Mouse (Mus musculus) left cerebral cortex, postnatal 14 days (tissue): ENCODE measurements at regions not wholly inside any gene's neighbourhood (a gene's known extent, or its start where the extent isn't known, plus 50 kb on each side); places are given as distances from the start of the nearest gene placed in this dataset.
"Not testable (repeated sequence)": the region's sequence is repeated elsewhere in the genome, so short reads cannot be mapped to it uniquely, and the experiment has no call there.

Experiments used
- DNase-seq, 2 experiments: peaks; one replicate each; pipeline ENCODE4 v3.0.0; 2021 to 2022; ENCODE audit warnings: low spot score in 2 of 2, mixed read lengths in 1 of 2
- intact Hi-C: fragments of 180-260 bp; cut with DNase I; formaldehyde crosslinking; loops from one replicate; pipeline ENCODE4 v1.15.1; 2025

DNA sequence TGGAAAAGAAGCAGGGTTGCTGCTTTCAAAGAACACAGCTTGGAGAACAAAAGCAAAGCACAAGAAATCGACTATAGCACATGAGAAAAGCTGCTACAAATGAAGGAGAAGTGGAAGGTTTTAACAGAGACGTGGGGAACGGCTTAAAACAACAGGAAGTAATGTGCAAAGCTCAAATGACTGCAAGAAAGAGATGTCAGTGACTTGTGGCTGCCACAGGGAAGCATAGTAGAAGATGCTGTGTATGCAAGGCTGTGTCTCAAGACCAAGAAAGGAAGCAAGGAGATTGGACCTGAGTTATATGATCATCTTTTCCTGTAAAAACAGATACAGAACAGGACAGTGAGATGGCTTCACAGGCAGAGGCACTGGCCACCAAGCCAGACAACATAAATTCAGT is 154.6 kb upstream of the Supt20 start:
- no peak for DNase-seq
- intact Hi-C loops: no loop called here

- no peak for DNase-seq
- intact Hi-C loops: no loop called here
These were observed 152.0 kb upstream of the Supt20 start for GRCm38 (mm10) chr3:54540540-54541080.

GRCm38 (mm10) chr3:54541389-54541788 is 151.2 kb upstream of the Supt20 start:
- no peak for DNase-seq
- intact Hi-C loops: no loop called here

DNA sequence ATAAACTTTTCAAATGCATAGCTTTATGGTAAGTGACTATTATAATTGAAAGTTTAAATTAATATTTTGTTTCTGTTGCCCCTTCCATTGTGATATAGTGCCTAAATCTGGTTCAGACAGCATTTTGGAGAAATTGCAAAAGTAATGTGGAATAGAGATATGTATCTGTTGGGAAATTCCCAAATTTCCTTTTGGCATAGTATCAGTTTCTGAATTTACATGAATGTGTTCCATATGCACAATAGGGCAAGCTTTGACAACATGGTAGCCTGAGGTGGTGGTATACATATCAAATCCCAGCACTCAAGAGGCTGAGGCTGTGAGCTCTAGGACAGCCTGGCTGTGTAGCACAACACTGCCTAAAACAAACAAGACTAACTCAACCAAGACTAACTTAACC is 147.2 kb upstream of the Supt20 start:
- DNase-seq: no peak
- intact Hi-C loops: no loop called here

DNA sequence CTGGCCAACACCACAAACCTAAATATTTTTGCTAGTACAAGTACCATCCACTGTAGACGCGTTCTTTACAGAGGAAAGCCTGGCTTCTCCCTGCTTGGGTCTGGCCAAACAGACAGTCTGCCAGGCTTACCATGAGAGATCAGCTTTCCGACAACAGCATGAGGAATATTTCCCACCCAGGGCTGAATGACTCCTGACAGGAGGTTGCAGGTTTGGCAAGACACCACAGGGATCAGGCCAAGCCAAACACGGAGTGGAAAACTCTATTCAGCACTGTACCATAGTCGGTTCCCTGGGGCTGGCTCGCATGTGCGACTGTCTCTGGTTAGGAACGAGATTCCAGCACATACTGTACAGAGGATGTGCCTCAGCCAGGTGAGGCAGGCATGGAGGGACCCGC is 140.7 kb upstream of the Supt20 start:
- intact Hi-C loops: no loop called here
- no peak for DNase-seq

DNA sequence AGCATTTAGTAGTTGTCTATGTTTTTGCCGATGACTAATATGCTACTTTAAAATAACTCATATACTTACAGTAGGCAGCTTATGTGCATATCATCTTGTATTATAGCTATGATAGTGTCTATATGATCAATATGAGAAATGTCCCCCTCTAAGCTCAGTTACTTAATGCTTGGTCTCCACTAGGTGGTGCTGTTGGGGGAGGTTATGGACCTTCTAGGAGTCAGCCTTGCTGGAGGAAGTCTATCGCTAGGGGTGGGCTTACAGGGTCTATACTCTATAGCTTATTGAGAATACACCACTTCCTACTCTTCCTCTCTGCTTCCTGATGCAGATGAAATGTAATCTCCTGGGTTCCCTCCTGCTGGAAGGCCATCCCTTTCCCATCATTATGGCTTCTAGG is 136.7 kb upstream of the Supt20 start:
- no peak for DNase-seq
- intact Hi-C loops: no loop called here

- no peak for DNase-seq
- intact Hi-C loops: no loop called here
These were observed 133.6 kb upstream of the Supt20 start for GRCm38 (mm10) chr3:54559053-54559452.

- intact Hi-C loops: no loop called here
- no peak for DNase-seq
These were observed 133.1 kb upstream of the Supt20 start for GRCm38 (mm10) chr3:54559527-54559926.

GRCm38 (mm10) chr3:54560056-54560922 is 132.3 kb upstream of the Supt20 start:
- intact Hi-C loops: no loop called here
- no peak for DNase-seq

GRCm38 (mm10) chr3:54567329-54567728 is 125.3 kb upstream of the Supt20 start:
- intact Hi-C loops: no loop called here
- DNase-seq: no peak

GRCm38 (mm10) chr3:54568096-54568495 is 124.5 kb upstream of the Supt20 start:
- intact Hi-C loops: no loop called here
- no peak for DNase-seq

DNA sequence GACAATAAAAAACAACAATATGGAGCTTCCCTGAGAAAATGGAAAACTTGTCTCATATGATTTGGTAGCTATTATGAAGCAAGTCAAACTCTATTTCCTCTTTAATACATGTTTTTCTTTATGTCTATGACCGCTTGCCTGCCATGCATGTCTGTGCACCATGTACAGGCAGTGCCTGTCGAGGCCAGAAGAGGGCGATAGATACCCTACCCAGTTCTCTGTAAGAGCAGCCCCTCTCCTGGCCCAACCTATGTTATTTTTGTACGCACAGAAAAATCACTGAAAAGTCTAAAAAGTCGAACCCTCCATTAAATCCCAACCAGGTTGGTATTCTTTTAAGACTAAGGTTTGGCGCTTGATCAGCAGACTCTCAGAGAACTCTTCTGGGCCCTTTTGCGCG is 122.1 kb upstream of the Supt20 start:
- DNase-seq: no peak
- intact Hi-C loops: no loop called here

DNA sequence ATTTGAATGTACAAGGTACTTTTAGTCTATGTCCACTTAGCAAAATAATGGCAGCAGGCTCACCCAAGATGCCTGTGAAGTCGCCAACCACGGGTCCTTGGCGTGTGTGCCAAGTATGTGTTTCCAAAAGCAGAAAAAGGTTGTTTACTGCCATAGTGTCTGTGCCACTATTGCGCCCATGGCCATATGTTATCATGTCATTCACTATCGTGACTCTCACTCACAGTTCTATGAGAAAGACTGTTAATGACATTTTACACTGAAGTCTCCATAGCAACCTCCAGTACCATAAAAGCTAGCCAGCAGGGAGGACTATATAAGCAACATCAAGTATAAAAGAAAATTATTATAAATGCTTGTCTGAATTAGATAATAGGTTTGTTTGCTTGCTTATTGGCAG is 114.8 kb upstream of the Supt20 start:
- DNase-seq: no peak
- intact Hi-C loops: no loop called here

- no peak for DNase-seq
- intact Hi-C loops: no loop called here
These were observed 113.2 kb upstream of the Supt20 start for GRCm38 (mm10) chr3:54579425-54579824.

DNA sequence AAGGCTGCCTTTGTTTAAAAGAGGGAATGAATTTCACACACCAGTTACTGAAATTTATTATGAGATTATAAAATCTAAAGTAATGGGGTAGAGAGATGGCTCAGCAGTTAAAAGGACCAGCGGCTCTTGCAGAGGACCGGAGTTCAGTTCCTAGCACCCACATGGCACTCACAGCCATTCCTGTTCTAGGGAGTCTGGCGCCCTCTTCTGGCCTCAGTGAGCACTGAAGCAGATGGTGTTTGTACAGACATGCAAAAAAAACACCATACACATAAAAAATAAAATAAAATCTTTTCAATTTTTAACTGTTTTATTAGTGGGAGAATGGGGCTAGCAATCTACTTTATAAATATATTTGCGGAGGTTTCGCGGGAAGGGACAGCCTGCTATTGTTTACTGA is 112.3 kb upstream of the Supt20 start:
- intact Hi-C loops: no loop called here
- no peak for DNase-seq

- intact Hi-C loops, DNase-seq: not testable (repeated sequence)
These were observed 106.8 kb upstream of the Supt20 start for GRCm38 (mm10) chr3:54585781-54586180.

- DNase-seq: peak; percentile 17 to 23
- intact Hi-C loops: no loop called here
These were observed 105.2 kb upstream of the Supt20 start for GRCm38 (mm10) chr3:54587127-54587995.

DNA sequence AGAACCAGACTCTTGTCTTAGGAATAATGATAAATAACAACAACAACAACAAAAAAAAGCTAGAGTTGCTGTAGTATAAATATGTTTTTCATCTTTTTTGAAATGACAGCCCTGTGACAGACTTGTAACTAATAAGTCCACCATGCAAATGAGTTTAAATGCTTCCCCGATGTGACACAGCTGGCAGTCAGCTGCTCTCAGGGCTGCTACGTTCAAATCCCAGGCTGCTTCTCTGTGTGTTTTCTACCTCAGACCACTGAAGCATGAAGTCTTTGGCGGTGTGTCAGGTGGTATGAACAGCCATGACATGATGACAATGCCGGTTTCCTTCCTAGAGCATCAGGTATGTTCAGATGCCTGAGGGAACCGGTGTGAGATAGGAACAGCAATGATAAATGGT is 104.4 kb upstream of the Supt20 start:
- no peak for DNase-seq
- intact Hi-C loops: no loop called here

GRCm38 (mm10) chr3:54589976-54590375 is 102.6 kb upstream of the Supt20 start:
- intact Hi-C loops: no loop called here
- DNase-seq: no peak

DNA sequence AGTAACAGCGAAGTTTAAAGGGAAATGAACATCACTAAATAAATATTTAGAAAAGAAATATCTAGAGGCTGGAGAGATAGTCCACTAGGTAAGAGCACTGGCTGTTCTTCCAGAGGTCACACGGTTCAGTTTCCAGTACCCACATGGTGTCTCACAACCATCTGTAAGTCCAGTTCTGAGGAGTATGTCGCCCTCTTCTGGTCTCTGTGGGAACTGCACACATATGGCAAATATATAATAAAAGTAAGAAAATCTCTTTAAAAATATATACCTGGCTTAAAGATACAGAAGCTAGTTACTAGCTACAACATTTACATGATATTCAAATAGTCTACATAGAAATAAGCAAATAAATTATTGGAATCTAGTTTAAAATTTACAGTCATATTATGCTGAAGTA is 101.4 kb upstream of the Supt20 start:
- intact Hi-C loops: no loop called here
- no peak for DNase-seq
